Mouse (Mus musculus) spleen, adult 18-20 months (tissue): ENCODE results near the gene Soat1.
"Not testable (repeated sequence)": the region's sequence is repeated elsewhere in the genome, so short reads cannot be mapped to it uniquely, and the experiment has no call there.

Source experiments
- DNase-seq, 2 experiments: peaks; one replicate each; pipeline ENCODE4 v3.0.0; 2022; ENCODE audit warnings: mixed read lengths in 2 of 2

The Soat1 gene

DNA sequence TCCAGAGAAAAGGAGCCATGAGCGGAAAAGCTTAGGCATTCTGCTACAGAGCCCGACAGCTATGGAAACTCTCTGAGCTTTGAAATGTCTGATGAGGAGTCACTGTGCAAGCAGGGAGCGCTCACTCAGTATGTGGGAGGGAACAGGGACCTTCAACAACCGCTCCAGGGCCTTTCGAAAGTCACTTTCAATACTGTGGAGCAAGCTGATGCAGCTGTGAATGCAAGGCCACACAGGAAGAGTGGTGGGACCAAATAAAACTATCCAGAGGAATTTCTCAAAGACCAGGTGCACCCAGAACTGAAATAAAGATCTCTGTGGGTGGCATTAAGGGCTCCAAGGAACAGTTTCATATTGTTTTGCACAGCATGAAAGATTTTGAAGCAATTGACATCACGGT lies 51.3 kb downstream of the Soat1 start:
- DNase-seq, result no peak

DNA sequence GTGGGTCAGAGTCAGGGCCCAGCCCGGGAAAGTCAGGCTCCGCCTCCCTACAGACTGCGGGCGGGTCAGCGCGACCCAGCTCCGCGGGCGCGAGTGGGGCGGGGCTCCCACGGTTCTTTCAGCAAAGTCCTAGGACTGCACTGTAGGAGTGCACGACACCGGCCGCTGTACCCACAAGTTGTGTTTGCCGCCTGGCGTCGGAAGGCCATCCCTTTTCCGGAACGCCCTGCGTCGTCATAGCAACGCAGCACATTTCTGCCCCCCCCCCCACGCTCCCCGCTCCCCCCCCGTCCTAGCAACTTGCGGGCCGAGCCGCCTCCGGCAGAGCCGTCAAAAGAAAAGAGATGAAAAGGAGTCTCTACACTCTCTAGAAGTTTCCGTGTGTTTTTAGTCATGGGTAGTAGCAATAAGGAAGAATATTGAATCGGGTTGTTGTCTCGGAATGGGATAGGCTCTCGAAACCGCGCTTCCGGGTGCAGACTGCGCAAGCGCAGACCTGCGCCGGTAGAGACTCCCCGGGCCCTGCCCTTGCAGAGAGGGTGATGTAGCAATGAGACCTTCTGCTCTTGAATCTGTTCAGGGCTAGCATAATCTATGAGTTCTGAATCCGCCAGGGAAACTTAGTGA lies 53.3 kb downstream of the Soat1 start, which contains the start of gene Axdnd1:
TSS of gene Axdnd1 (minus strand) at position 489 of the 627 bp plus-strand sequence.
- DNase-seq, result peak; percentile 83

DNA sequence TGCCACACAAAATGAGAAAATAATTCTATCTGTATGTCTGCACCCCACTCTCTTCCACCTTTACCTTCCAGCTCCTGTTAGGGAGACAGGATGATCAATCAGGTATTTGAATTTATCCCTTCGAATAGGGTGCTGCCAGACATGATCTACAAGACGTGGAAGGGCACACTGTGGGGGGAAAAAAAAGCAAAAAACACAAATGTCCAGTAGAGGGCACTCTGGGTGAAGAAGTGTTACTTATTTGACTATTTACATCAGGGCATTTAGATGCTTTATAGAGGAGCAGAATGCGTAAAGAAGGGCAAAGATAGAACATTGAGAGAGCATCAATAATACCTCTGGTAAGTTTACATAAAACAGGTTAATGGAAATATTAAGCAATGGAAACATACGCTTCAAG lies 56.0 kb downstream of the Soat1 start:
- DNase-seq, result peak in 1 of 2 experiments; percentile 44

DNA sequence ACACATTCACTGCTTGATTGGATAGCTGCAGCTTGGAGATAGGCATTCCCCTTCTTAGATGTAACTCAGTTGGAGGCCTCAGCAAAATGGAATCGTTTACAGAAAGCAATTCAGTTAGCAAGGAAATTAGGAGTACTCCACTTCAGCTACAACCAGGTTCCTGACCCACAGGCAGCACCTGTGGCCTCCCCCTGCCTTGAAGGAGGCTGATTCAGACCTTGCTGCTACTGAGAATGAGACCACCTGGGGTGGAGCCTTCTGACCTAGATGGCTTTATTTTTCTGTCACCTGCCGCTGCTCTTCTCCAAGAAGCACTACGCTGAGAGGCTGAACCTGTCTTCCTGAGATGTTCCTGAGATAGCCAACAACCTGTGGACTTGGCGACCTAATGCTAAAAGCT lies 65.6 kb downstream of the Soat1 start:
- DNase-seq, result no peak

DNA sequence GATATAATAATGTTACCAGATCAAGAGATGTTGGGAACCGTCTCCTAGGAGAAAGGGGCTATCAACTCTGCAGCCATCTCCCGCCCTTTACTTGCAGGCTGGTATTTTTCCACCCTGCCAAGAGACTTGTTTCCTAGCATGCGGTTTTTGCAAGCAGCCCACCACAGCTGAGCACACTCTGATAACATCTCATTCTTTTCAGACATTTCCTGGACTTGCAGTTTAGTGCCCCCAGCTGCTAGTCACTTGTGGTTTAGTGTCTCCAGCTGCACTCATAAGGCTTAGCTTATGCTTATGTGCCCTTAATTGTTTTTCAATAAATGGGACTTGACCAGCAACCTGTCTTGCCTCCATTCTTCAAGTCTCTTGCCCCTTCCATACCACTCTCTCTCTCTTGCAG lies 66.1 kb downstream of the Soat1 start:
- no peak for DNase-seq

DNA sequence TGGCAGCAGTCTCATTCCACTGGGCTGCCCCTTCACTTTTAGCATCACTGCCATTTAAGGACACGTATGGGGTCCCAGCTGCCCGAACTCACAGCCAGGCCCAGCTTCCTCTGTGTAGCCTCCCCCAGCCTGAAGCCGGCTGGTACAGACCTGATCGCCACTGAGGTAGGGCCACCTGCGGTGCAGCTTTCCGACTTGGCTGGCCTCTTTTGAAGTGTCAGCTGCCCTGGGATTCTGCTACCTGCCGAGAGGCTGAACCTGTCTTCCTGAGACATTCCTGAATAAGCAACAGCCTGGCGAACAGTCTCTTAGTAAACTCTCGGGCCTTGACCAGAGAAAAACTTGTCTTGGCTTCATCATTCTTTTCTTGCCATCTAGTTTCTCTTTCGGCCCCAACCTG lies 70.9 kb downstream of the Soat1 start:
- no peak for DNase-seq

- no peak for DNase-seq
Observed at GRCm38 (mm10) chr1:156402491-156402890, 71.6 kb downstream of the Soat1 start.

GRCm38 (mm10) chr1:156400159-156400558 lies 74.0 kb downstream of the Soat1 start:
- not testable (repeated sequence) for DNase-seq

DNA sequence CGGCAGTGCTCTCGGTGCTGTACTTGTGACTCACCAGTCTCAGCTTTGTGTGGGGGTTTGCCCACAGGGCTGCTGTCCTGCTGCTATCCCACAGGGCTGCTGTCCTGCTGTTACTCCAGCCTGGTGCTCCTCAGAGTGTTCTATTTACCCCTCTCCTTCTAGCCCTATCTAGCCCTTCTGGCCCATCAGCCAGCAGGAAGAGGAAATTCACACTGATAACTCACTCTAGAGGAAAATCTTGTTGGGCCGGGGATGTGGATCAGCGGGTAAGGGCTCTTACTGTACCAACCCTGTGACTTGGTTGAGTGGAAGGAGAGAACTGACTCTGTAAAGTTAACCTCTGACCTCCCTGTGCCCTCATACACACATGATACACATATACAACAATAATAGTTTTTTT lies 81.0 kb downstream of the Soat1 start:
- no peak for DNase-seq

- DNase-seq, result no peak
Observed at GRCm38 (mm10) chr1:156386880-156387279, 87.3 kb downstream of the Soat1 start.

GRCm38 (mm10) chr1:156386232-156386631 lies 87.9 kb downstream of the Soat1 start:
- DNase-seq, result no peak

- no peak for DNase-seq
Observed at GRCm38 (mm10) chr1:156381217-156381616, 92.9 kb downstream of the Soat1 start.
